Mouse (Mus musculus) right cerebral cortex, adult 2 months (tissue): ENCODE data around the gene Eml3.
"Not testable (repeated sequence)": the region's sequence is repeated elsewhere in the genome, so short reads cannot be mapped to it uniquely, and the experiment has no call there.

Experiments
- DNase-seq, 2 experiments: peaks; one replicate each; pipeline ENCODE4 v3.0.0; 2021 to 2022; ENCODE audit warnings: low spot score in 2 of 2

Gene Eml3

DNA sequence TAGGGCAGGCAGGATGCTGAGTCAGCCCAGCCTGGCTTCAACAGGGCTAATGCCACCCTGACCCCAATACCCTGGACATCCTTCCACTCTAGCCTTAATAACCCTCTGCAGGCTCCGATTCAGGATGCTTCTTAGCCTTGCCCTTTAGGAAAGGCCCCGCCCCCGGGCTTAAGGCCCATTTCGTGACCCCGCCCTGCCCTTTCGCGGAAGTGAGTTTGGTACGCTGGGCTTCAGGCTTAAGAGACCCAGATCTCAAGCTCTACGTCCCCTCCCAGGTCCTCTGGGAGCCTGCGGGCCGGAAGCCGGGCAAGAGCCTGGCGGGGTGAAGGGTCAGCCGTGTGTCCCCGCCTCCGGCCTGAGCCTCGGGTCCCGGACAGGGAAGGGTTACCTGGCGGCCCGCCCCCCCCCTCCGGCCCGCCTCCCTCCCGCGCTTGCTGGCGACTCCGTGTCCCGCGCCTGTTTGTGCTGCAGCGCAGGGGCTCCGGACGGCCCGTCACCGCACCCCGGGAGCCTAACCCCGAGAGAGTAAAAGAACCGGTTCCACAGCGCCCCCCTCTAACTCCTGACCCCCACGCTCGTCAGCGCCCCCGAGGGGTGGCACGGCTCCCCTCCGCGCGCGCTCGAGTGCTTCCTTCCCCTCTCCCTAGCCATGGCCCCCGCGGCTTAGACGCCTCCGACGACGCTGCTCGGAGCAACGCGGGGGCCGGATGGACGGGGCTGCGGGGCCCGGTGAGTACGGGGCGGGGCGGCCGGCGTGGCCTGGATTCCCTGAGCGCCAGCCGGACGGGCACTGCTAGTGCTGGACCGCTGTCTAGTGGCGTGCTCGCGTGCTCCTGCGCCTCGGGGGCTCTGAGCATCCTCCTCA lies at the start of gene Eml3, which contains the start of gene Rom1:
Gene Eml3 (plus strand): TSS at position 329 of the 865 bp plus-strand sequence.
Gene Rom1 (minus strand): TSS at position 133 of the 865 bp plus-strand sequence.
- peak; percentile 42 to 65 for DNase-seq

GRCm38 (mm10) chr19:8880311-8881033 lies 48.9 kb upstream of the Eml3 start, which contains the start of gene Uqcc3:
Uqcc3 (minus strand) TSS chr19:8880923.
- DNase-seq = peak; percentile 85 to 92

DNA sequence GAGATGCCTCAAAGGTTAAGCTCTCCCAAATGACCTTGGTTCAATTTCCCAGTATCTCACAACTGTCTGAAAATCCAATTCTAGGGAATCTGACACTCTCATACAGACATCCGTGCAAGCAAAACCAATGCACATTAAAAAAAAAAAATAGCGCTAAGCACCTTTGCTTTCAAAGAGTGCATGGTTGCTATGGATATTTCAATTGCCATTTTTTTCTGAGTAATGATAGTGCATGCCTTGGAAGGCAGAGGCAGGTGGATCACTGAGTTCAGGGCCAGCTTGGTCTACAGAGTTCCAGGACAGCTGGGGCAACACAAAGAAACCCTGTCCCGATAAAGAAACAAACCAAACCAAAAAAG lies 48.3 kb upstream of the Eml3 start:
- DNase-seq = no peak

GRCm38 (mm10) chr19:8883616-8884015 lies 45.7 kb upstream of the Eml3 start, which contains the start of the genes Lbhd1 and Gm49403:
Lbhd1 (plus strand) TSS chr19:8883732.
Gm49403 (plus strand) TSS chr19:8883930.
- DNase-seq = no peak

- no peak for DNase-seq
Observed at GRCm38 (mm10) chr19:8886916-8887584, 42.3 kb upstream of the Eml3 start.

- no peak for DNase-seq
Observed at GRCm38 (mm10) chr19:8887585-8888463, 41.5 kb upstream of the Eml3 start.

- peak; percentile 93 to 94 for DNase-seq
Observed at GRCm38 (mm10) chr19:8888511-8889385, 40.6 kb upstream of the Eml3 start, which contains the start of the genes 1810009A15Rik and Gm49416. 1810009A15Rik (plus strand) TSS chr19:8888853. Gm49416 (plus strand) TSS chr19:8888926.

DNA sequence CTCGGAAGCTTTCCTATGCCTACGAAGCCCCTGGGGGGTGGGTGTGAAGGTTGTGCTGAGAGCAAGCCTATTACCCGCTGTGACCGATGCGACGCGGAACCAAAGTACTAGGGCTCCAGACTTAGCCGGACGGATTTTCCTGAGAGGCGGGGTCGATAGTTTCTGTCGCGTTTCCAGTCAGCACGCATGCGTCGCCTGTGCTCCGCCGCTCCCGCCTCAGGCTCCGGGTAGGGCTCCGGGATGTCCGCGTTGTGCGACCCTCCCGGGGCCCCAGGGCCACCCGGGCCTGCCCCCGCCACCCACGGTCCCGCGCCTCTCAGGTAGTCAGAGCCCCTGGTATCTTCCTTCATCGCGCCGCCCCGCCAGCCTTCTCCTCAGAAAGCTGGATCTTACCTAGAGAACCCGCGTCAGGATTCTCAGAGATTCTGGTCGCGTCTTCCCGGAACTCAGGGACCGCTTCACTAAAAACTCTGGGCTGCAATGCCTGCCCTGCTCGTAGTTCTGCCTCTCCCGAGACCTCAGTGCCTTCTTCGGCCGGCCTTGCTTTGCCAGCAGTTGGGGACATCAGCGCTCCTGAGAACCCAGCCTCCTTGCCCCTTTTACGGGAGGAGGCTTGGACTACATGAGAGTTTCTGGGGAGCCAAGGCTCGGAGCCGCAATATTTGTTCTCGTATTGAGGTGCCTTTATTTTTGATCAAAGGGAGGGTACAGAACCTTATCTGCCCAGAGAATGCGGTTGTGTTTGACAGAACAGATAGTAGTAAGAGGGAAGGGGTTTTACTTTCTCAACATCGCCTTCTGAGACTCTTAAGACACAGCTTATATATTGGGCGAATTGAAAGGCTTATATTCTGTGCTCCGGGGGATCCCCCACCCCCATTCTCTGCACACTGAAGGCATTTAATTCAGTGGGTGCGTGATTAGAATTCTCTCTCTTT lies 36.3 kb upstream of the Eml3 start, which contains the start of gene Ints5:
Gene Ints5 (plus strand): TSS at position 177 of the 938 bp plus-strand sequence.
- DNase-seq = peak; percentile 83 to 92

DNA sequence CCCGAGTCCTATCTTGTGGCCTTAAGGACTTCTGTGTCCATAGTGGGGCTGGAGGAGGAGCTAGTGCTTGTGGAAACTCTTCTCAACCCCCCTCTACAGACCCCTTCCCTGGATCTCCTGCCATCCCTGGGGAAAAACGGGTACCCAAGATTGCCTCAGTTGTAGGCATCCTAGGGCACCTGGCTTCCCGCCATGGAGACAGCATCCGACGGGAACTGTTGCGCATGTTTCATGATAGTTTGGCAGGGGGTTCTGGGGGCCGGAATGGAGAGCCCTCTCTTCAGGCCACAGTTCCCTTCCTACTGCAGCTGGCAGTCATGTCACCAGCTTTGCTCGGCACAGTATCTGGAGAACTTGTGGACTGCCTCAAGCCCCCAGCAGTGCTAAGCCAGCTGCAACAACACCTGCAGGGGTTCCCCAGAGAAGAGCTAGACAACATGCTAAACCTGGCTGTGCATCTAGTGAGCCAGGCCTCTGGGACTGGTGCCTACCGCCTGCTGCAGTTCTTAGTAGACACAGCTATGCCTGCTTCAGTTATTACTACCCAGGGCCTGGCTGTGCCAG lies 33.9 kb upstream of the Eml3 start:
- DNase-seq = no peak

DNA sequence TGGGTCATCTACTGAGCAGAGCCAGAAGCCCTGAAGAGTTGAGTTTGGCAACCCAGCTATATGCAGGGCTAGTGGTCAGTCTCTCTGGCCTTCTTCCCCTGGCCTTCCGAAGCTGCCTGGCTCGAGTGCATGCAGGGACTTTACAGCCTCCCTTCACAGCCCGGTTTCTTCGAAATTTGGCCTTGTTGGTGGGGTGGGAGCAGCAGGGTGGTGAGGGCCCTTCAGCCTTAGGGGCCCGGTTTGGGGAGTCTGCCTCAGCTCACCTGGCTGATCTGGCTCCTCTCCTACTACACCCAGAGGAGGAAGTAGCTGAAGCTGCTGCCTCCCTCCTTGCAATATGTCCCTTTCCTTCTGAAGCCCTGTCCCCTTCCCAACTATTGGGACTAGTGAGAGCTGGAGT lies 33.1 kb upstream of the Eml3 start:
- not testable (repeated sequence) for DNase-seq

DNA sequence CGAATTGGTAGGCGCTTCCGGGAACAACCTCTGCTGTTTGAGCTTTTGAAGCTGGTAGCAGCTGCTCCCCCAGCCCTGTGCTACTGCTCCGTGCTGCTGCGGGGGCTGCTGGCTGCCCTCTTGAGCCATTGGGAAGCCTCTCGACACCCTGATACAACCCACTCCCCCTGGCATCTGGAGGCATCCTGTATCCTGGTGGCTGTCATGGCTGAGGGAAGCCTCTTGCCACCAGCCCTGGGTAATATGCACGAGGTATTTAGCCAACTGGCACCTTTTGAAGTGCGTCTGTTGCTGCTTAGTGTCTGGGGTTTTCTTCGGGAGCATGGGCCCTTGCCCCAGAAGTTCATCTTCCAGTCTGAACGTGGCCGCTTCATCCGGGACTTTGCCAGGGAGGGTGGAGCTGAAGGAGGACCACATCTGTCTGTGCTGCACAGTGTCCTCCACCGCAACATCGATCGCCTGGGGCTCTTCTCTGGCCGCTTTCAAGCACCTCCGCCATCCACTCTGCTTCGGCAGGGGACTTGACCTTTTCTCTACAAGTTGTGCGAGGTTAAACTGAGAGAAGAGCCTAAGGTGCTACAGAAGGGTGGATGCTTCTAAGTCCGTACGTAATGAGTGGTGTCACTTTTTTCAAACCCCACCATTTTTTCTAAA lies 32.0 kb upstream of the Eml3 start:
- DNase-seq = peak in 1 of 2 experiments; percentile 24

GRCm38 (mm10) chr19:8897865-8898495 lies 31.4 kb upstream of the Eml3 start, which contains the start of gene Ganab:
Ganab (plus strand) TSS chr19:8898071.
- peak; percentile 97 for DNase-seq

DNA sequence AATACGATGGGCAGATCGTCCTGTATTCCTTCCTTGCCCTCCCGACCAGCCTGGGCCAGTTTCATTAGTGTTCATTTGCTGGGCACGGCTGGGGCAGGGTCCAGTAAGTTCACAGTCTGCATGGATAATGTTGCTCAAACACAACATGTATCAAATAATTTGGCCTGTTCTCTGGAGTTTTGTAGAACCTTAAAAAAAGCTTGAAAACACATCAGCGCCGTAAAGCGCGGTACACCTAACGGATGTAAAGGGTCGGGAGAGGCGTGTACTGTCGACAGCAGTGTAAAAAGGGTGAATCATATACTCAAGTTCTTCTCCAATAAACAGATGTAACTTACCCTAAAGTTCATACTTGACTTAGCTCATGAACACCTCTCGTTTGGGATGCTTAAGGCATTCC lies 30.8 kb upstream of the Eml3 start:
- no peak for DNase-seq

GRCm38 (mm10) chr19:8899079-8899478 lies 30.3 kb upstream of the Eml3 start:
- no peak for DNase-seq

DNA sequence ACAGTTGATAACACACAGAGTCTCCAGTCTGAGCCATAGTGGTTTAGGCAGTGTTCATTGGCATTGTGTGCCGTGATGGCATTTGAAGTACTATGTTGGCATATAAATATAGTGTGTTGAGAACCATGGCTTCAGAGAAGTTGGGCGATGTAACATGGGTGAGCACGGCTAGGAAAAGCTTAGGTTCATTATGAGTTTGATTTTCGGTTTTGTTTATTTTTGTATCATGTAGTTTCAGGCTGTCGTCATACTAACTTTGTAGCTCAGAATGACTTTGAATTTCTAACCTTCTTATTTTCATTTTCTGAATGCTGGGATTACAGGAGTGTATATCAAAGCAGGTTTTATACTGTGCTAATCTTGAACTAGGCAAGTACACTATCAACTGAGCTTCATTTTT lies 25.9 kb upstream of the Eml3 start:
- DNase-seq = no peak

DNA sequence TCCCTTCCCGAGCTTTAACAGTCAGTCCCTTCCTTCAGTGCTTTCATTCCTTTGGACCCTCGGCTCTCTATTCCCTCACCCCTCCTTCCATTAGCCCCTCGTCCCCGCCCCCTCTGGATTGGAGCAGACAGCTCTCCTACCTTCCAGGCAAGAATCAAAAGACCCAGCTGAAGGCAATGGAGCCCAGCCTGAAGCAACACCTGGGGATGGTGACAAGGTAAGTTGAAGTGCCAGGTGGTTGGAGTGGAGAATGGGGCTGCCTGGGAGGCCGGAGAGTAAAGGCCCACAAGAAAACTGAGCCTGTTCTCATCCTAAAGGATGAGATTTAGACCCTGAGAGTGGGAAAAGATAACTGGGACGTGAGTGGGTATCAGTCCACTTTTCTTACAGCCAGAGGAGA lies 20.8 kb upstream of the Eml3 start:
- DNase-seq = no peak

GRCm38 (mm10) chr19:8911810-8912209 lies 17.5 kb upstream of the Eml3 start:
- DNase-seq = peak; percentile 39 to 60
